Mouse (Mus musculus): ENCODE measurements at regions not wholly inside any gene's neighbourhood (a gene's known extent, or its start where the extent isn't known, plus 50 kb on each side); places are given as distances from the start of the nearest gene placed in this dataset.

- DNase-seq (ENCODE audit: extremely low read depth), result no peak
- TF ChIP-seq PAX5 (IDR thresholded peaks at IDR 0.05; ENCODE audit: low read length), result no peak
- TF ChIP-seq TCF12 (IDR thresholded peaks at IDR 0.05; ENCODE audit: low read depth, low read length), result no peak
- no peak overlapping the region for H3K4me2 ChIP-seq (ENCODE audit: insufficient read depth, low read depth, poor library complexity, severe bottlenecking)
- dilution Hi-C loops (cut with MboI; ENCODE audit: extremely low pct_ligation_motif_present, extremely low pct_unique_long_range_greater_than_20kb, low sequenced_read_pairs) (no loop called here), in situ Hi-C loops (cut with MboI; ENCODE audit: low pct_ligation_motif_present, low pct_unique_long_range_greater_than_20kb, low sequenced_read_pairs) (no loop called here)
- no peak overlapping the region for H3K27ac ChIP-seq (ENCODE audit: insufficient read depth, low read depth)
- H3K79me2 ChIP-seq (replicated peaks; ENCODE audit: control insufficient read depth, extremely low read depth, insufficient read depth, poor library complexity, severe bottlenecking), result no peaks in the 10 kb centered on the region
- no peaks in the 10 kb centered on the region for H3K36me3 ChIP-seq (replicated peaks in 1 of 2; ENCODE audit: control insufficient read depth in 1 of 2, insufficient read depth in 1 of 2, low read length in 1 of 2)
- H3K27me3 ChIP-seq (replicated peaks), result no peaks in the 10 kb centered on the region
- H3K9ac ChIP-seq (ENCODE audit: insufficient read depth, low read depth), result no peak overlapping the region
- H3K9me3 ChIP-seq (replicated peaks; ENCODE audit: low read length), result no peaks in the 10 kb centered on the region
- H3K4me3 ChIP-seq (replicated peaks in 1 of 3; ENCODE audit: low read depth in 2 of 3, low read length in 2 of 3, poor library complexity in 1 of 3), result no peak overlapping the region
- no peaks in the 10 kb centered on the region for H3K4me1 ChIP-seq (ENCODE audit: control insufficient read depth in 1 of 2, insufficient read depth in 2 of 2)
Observed at GRCm38 (mm10) chr10:23003686-23004085, 183.7 kb upstream of the Tcf21 start.

GRCm38 (mm10) chr10:22998561-22998960 lies 178.6 kb upstream of the Tcf21 start:
- Histone ChIP-seq H3K36me3 (replicated peaks in 1 of 2; ENCODE audit: control insufficient read depth in 1 of 2, insufficient read depth in 1 of 2, low read length in 1 of 2) (no peaks in the 10 kb centered on the region), H3K4me2 (ENCODE audit: insufficient read depth, low read depth, poor library complexity, severe bottlenecking) (no peak overlapping the region), H3K4me3 (replicated peaks in 1 of 3; ENCODE audit: low read depth in 2 of 3, low read length in 2 of 3, poor library complexity in 1 of 3) (no peak overlapping the region), H3K79me2 (replicated peaks; ENCODE audit: control insufficient read depth, extremely low read depth, insufficient read depth, poor library complexity, severe bottlenecking) (no peaks in the 10 kb centered on the region), H3K9me3 (replicated peaks; ENCODE audit: low read length) (no peaks in the 10 kb centered on the region), H3K4me1 (ENCODE audit: control insufficient read depth in 1 of 2, insufficient read depth in 2 of 2) (no peaks in the 10 kb centered on the region), H3K27ac (ENCODE audit: insufficient read depth, low read depth) (no peak overlapping the region), H3K27me3 (replicated peaks) (no peaks in the 10 kb centered on the region), H3K9ac (ENCODE audit: insufficient read depth, low read depth) (no peak overlapping the region)
- in situ Hi-C loops (cut with MboI; ENCODE audit: low pct_ligation_motif_present, low pct_unique_long_range_greater_than_20kb, low sequenced_read_pairs) (no loop called here), dilution Hi-C loops (cut with MboI; ENCODE audit: extremely low pct_ligation_motif_present, extremely low pct_unique_long_range_greater_than_20kb, low sequenced_read_pairs) (no loop called here)
- no peak for DNase-seq (ENCODE audit: extremely low read depth)
- no peak for TF ChIP-seq UBTF (IDR thresholded peaks at IDR 0.05; ENCODE audit: low read depth, low read length)
- TF ChIP-seq POLR2AphosphoS2 (IDR thresholded peaks at IDR 0.05; ENCODE audit: low read depth, low read length), result no peak
- no peak for TF ChIP-seq MAZ (IDR thresholded peaks at IDR 0.05; ENCODE audit: low read depth, low read length)
- no peak for TF ChIP-seq RAD21 (IDR thresholded peaks at IDR 0.05; ENCODE audit: low read depth, low read length)
- TF ChIP-seq NRF1 (IDR thresholded peaks at IDR 0.05; ENCODE audit: low read depth, low read length), result no peak

- Histone ChIP-seq H3K4me3 (replicated peaks in 1 of 3; ENCODE audit: low read depth in 2 of 3, low read length in 2 of 3, poor library complexity in 1 of 3) (no peak overlapping the region), H3K36me3 (replicated peaks in 1 of 2; ENCODE audit: control insufficient read depth in 1 of 2, insufficient read depth in 1 of 2, low read length in 1 of 2) (no peaks in the 10 kb centered on the region), H3K9ac (ENCODE audit: insufficient read depth, low read depth) (no peak overlapping the region), H3K4me1 (ENCODE audit: control insufficient read depth in 1 of 2, insufficient read depth in 2 of 2) (no peaks in the 10 kb centered on the region), H3K27me3 (replicated peaks) (no peaks in the 10 kb centered on the region), H3K4me2 (ENCODE audit: insufficient read depth, low read depth, poor library complexity, severe bottlenecking) (no peak overlapping the region), H3K27ac (ENCODE audit: insufficient read depth, low read depth) (no peak overlapping the region), H3K79me2 (replicated peaks; ENCODE audit: control insufficient read depth, extremely low read depth, insufficient read depth, poor library complexity, severe bottlenecking) (no peaks in the 10 kb centered on the region), H3K9me3 (replicated peaks; ENCODE audit: low read length) (no peaks in the 10 kb centered on the region)
- TF ChIP-seq GABPA (IDR thresholded peaks at IDR 0.05; ENCODE audit: insufficient replicate concordance, low read depth, low read length) (no peak), E2F4 (IDR thresholded peaks at IDR 0.05; ENCODE audit: insufficient replicate concordance, low read depth, low read length) (no peak), CHD2 (IDR thresholded peaks at IDR 0.05; ENCODE audit: low read length) (no peak), ZC3H11A (IDR thresholded peaks at IDR 0.05; ENCODE audit: low read depth, low read length) (no peak), POLR2A (IDR thresholded peaks at IDR 0.05; ENCODE audit: low read depth, low read length) (no peak), HCFC1 (IDR thresholded peaks at IDR 0.05; ENCODE audit: low read depth, low read length) (no peak), ELF1 (IDR thresholded peaks at IDR 0.05; ENCODE audit: low read depth, low read length) (no peak), ZKSCAN1 (IDR thresholded peaks at IDR 0.05; ENCODE audit: borderline replicate concordance, low read depth, low read length) (no peak), KAT2A (IDR thresholded peaks at IDR 0.05; ENCODE audit: insufficient replicate concordance, low read length) (no peak), SMC3 (IDR thresholded peaks at IDR 0.05; ENCODE audit: low read depth, low read length) (no peak), UBTF (IDR thresholded peaks at IDR 0.05; ENCODE audit: low read depth, low read length) (no peak), EP300 (IDR thresholded peaks at IDR 0.05; ENCODE audit: low read length) (no peak), JUN (IDR thresholded peaks at IDR 0.05; ENCODE audit: insufficient read depth, low read depth, low read length) (no peak), PAX5 (IDR thresholded peaks at IDR 0.05; ENCODE audit: low read length) (no peak), ETS1 (conservative IDR thresholded peaks at IDR 0.05; ENCODE audit: low read depth, low read length) (no peak), CHD1 (IDR thresholded peaks at IDR 0.05; ENCODE audit: low read depth, low read length) (no peak), ZMIZ1 (IDR thresholded peaks at IDR 0.05; ENCODE audit: low read depth, low read length) (no peak), JUND (conservative IDR thresholded peaks at IDR 0.05; ENCODE audit: low read depth, low read length) (no peak), NRF1 (IDR thresholded peaks at IDR 0.05; ENCODE audit: low read depth, low read length) (no peak), USF1 (IDR thresholded peaks at IDR 0.05; ENCODE audit: low read depth, low read length) (no peak)
- no peak for DNase-seq (ENCODE audit: extremely low read depth)
- dilution Hi-C loops (cut with MboI; ENCODE audit: extremely low pct_ligation_motif_present, extremely low pct_unique_long_range_greater_than_20kb, low sequenced_read_pairs) (no loop called here), in situ Hi-C loops (cut with MboI; ENCODE audit: low pct_ligation_motif_present, low pct_unique_long_range_greater_than_20kb, low sequenced_read_pairs) (no loop called here)
Observed at GRCm38 (mm10) chr10:22997571-22997970, 177.6 kb upstream of the Tcf21 start.
